Mouse (Mus musculus): ENCODE results near the gene Acads.

DNA sequence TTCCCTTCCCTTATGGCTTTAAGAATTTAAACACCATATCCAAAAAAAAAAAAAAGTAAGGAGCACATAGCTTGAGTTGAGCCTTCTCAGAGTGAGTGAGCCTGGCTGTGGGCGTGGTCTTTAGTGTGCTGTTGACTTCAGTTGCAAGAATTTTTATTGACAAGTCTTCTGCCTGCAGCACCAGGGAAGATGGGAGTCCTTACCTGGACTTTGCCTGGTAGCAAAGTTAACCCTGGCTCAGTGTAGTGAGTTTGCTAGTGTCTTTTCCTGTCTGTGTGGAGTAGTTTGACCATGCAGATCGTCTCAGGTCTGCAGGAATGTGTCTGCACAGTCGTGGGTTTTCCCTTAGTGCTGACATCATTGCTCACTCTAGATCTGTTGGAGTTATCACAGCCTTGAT lies 28.1 kb downstream of the Acads start:
- TF ChIP-seq ETS1 (IDR thresholded peaks at IDR 0.05; ENCODE audit: low read depth, low read length) = no peak
- no peak for TF ChIP-seq CTCF (IDR thresholded peaks at IDR 0.05 in 2 of 3, conservative IDR thresholded peaks at IDR 0.05 in 1 of 3; ENCODE audit: control insufficient read depth in 1 of 3, insufficient read depth in 1 of 3, low read depth in 2 of 3, low read length in 3 of 3, poor library complexity in 1 of 3, severe bottlenecking in 1 of 3)
- TF ChIP-seq TAL1 (IDR thresholded peaks at IDR 0.05; ENCODE audit: low read length) = no peak
